Mouse (Mus musculus) lung, embryonic 16.5 days (tissue): ENCODE measurements at regions not wholly inside any gene's neighbourhood (a gene's known extent, or its start where the extent isn't known, plus 50 kb on each side); places are given as distances from the start of the nearest gene placed in this dataset.

Source experiments
- ATAC-seq: fragments of 200-750 bp; cut with Nextera tagmentation; 2 replicates; pipeline ENCODE4 v1.8.0; 2017; ENCODE audit warnings: low read depth, mild to moderate bottlenecking, moderate library complexity
- H3K27ac ChIP-seq: fragments of 300-500 bp; sonication (generic); 2 replicates; pipeline ENCODE4 v1.5.1; 2014; ENCODE audit warnings: mild to moderate bottlenecking, control low read depth, low read length
- H3K27me3 ChIP-seq: fragments of 300-500 bp; sonication (generic); 2 replicates; pipeline ENCODE4 v1.6.1; 2014; ENCODE audit warnings: low read depth, low read length, mixed read lengths; ENCODE audit not compliant: control insufficient read depth, insufficient read depth
- H3K36me3 ChIP-seq: fragments of 300-500 bp; sonication (generic); 2 replicates; pipeline ENCODE4 v1.6.1; 2014; ENCODE audit warnings: low read length; ENCODE audit not compliant: control insufficient read depth, insufficient read depth
- H3K4me1 ChIP-seq: fragments of 300-500 bp; sonication (generic); replicated peaks from 2 replicates; pipeline ENCODE4 v1.6.1; 2014; ENCODE audit warnings: low read length, mixed read lengths; ENCODE audit not compliant: control insufficient read depth, insufficient read depth
- H3K4me2 ChIP-seq: fragments of 300-500 bp; sonication (generic); 2 replicates; pipeline ENCODE4 v1.6.1; 2014; ENCODE audit warnings: low read depth, low read length, control low read depth
- H3K4me3 ChIP-seq: fragments of 300-500 bp; sonication (generic); 2 replicates; pipeline ENCODE4 v1.5.1; 2014; ENCODE audit warnings: mild to moderate bottlenecking, low read length, control low read depth
- H3K9ac ChIP-seq: fragments of 300-500 bp; sonication (generic); 2 replicates; pipeline ENCODE4 v1.6.1; 2014; ENCODE audit warnings: low read length, control low read depth
- H3K9me3 ChIP-seq: fragments of 300-500 bp; sonication (generic); 2 replicates; pipeline ENCODE4 v1.6.1; 2016; ENCODE audit warnings: low read length; ENCODE audit not compliant: control insufficient read depth
- WGBS: fragments of 180-500 bp; shearing (Covaris S2); extraction: QIAGEN DNeasy Blood & Tissue Kit; methylation state at CpG from one replicate; pipeline ENCODE4 v1.1.7; 2014; 5-methylcytosine and 5-hydroxymethylcytosine counted together

GRCm38 (mm10) chr19:23044510-23045464, 96.2 kb upstream of the Klf9 start:
- peaks cover 3% of the 10 kb centered on the region; the same call in 1 of the 2 replicates for H3K4me1 ChIP-seq
- H3K9ac ChIP-seq = no peak overlapping the region
- no peak for ATAC-seq
- no peak overlapping the region for H3K4me3 ChIP-seq
- 58% methylated on average over 16 of the region's 16 CpGs for WGBS
- no peaks in the 10 kb centered on the region for H3K27me3 ChIP-seq
- H3K9me3 ChIP-seq = no peaks in the 10 kb centered on the region
- no peaks in the 10 kb centered on the region for H3K36me3 ChIP-seq
- H3K27ac ChIP-seq = no peak overlapping the region
- H3K4me2 ChIP-seq = no peak overlapping the region

- no peaks in the 10 kb centered on the region for H3K27me3 ChIP-seq
- H3K9ac ChIP-seq = no peak overlapping the region
- peaks cover 5% of the 10 kb centered on the region; the same call in 1 of the 2 replicates for H3K4me1 ChIP-seq
- H3K27ac ChIP-seq = no peak overlapping the region
- no peak overlapping the region for H3K4me3 ChIP-seq
- H3K9me3 ChIP-seq = no peaks in the 10 kb centered on the region
- H3K4me2 ChIP-seq = no peak overlapping the region
- 91% methylated on average over 4 of the region's 4 CpGs for WGBS
- H3K36me3 ChIP-seq = no peaks in the 10 kb centered on the region
- ATAC-seq = no peak
These were observed 89.6 kb upstream of the Klf9 start for GRCm38 (mm10) chr19:23051456-23051855.

- Histone ChIP-seq H3K4me2 (no peak overlapping the region), H3K9me3 (no peaks in the 10 kb centered on the region), H3K4me3 (no peak overlapping the region), H3K4me1 (peaks cover 29% of the 10 kb centered on the region), H3K9ac (no peak overlapping the region), H3K27me3 (no peaks in the 10 kb centered on the region), H3K27ac (no peak overlapping the region), H3K36me3 (no peaks in the 10 kb centered on the region)
- 56% methylated on average over 4 of the region's 4 CpGs for WGBS
- ATAC-seq = no peak
These were observed 86.6 kb upstream of the Klf9 start for GRCm38 (mm10) chr19:23054440-23054839.

GRCm38 (mm10) chr19:23055916-23056805, 84.9 kb upstream of the Klf9 start:
- H3K4me1 ChIP-seq = peaks cover 29% of the 10 kb centered on the region
- H3K27me3 ChIP-seq = no peaks in the 10 kb centered on the region
- H3K9me3 ChIP-seq = no peaks in the 10 kb centered on the region
- peak overlapping the region; percentile 94 for H3K27ac ChIP-seq
- H3K9ac ChIP-seq = peak overlapping the region; percentile 62
- H3K36me3 ChIP-seq = no peaks in the 10 kb centered on the region
- no peak overlapping the region; the same call in 1 of the 2 replicates for H3K4me3 ChIP-seq
- 66% methylated on average over 5 of the region's 5 CpGs for WGBS
- H3K4me2 ChIP-seq = peak overlapping the region; percentile 54; the same call in 1 of the 2 replicates
- ATAC-seq = no peak; the same call in 1 of the 2 replicates

- ATAC-seq = peak; percentile 93
- 2% methylated on average over 32 of the region's 32 CpGs for WGBS
- H3K36me3 ChIP-seq = no peaks in the 10 kb centered on the region
These were observed 83.9 kb upstream of the Klf9 start for GRCm38 (mm10) chr19:23056851-23057707.

GRCm38 (mm10) chr19:23057739-23058501, 83.1 kb upstream of the Klf9 start:
- Histone ChIP-seq H3K4me2 (peak overlapping the region; percentile 54), H3K27me3 (no peaks in the 10 kb centered on the region), H3K4me3 (peak overlapping the region; percentile 33), H3K27ac (peak overlapping the region; percentile 94), H3K9ac (peak overlapping the region; percentile 62), H3K36me3 (no peaks in the 10 kb centered on the region), H3K4me1 (peaks cover 41% of the 10 kb centered on the region), H3K9me3 (no peaks in the 10 kb centered on the region)
- WGBS = 32% methylated on average over 11 of the region's 11 CpGs
- peak; percentile 7; the same call in 1 of the 2 replicates for ATAC-seq

More at GRCm38 (mm10) chr19:23056851-23057707, 83.9 kb upstream of the Klf9 start:
- H3K4me1 ChIP-seq = peaks cover 38% of the 10 kb centered on the region
- no peaks in the 10 kb centered on the region for H3K9me3 ChIP-seq
- peak overlapping the region; percentile 62 for H3K9ac ChIP-seq
- H3K27ac ChIP-seq = peak overlapping the region; percentile 94
- H3K27me3 ChIP-seq = no peaks in the 10 kb centered on the region
- peak overlapping the region; percentile 33 for H3K4me3 ChIP-seq
- H3K4me2 ChIP-seq = peak overlapping the region; percentile 54

- Histone ChIP-seq H3K9me3 (no peaks in the 10 kb centered on the region), H3K9ac (0 out of 2 replicates have a peak overlapping the region, but pooled peaks have one; percentile 45), H3K4me2 (no peak overlapping the region), H3K27me3 (no peaks in the 10 kb centered on the region), H3K27ac (peak overlapping the region; percentile 94), H3K36me3 (no peaks in the 10 kb centered on the region), H3K4me1 (peaks cover 41% of the 10 kb centered on the region), H3K4me3 (no peak overlapping the region)
- peak; percentile 35; the same call in 1 of the 2 replicates for ATAC-seq
- WGBS = 25% methylated on average over 4 of the region's 4 CpGs
These were observed 82.5 kb upstream of the Klf9 start for GRCm38 (mm10) chr19:23058502-23058900.

- Histone ChIP-seq H3K36me3 (no peaks in the 10 kb centered on the region), H3K4me1 (peaks cover 38% of the 10 kb centered on the region), H3K27ac (no peak overlapping the region), H3K27me3 (no peaks in the 10 kb centered on the region), H3K9ac (no peak overlapping the region), H3K4me3 (no peak overlapping the region), H3K4me2 (peak overlapping the region; percentile 15; the same call in 1 of the 2 replicates), H3K9me3 (no peaks in the 10 kb centered on the region)
- ATAC-seq = peak; percentile 37; the same call in 1 of the 2 replicates
- WGBS = 20% methylated on average over 9 of the region's 9 CpGs
These were observed 79.9 kb upstream of the Klf9 start for GRCm38 (mm10) chr19:23061081-23061640.
